Mouse (Mus musculus) brown adipose tissue, adult 24 weeks (tissue): ENCODE data around the gene Taf5. TPM values are rescaled to one million over a fixed set of nuclear protein-coding genes. Genes with fewer than 3 reads are reported as not detected.

ENCODE experiments used
- H3K27ac ChIP-seq: fragments of 200-500 bp; replicated peaks from 2 replicates; pipeline ENCODE4 v1.5.1; 2012; ENCODE audit warnings: low read depth, mild to moderate bottlenecking, low read length
- H3K4me1 ChIP-seq: fragments of 200-500 bp; 2 replicates; pipeline ENCODE4 v1.6.1; 2012; ENCODE audit warnings: low read length, mixed read lengths; ENCODE audit not compliant: control insufficient read depth, insufficient read depth, insufficient read length
- H3K4me3 ChIP-seq: fragments of 200-500 bp; 2 replicates; pipeline ENCODE4 v1.5.1; 2012; ENCODE audit warnings: low read depth, mild to moderate bottlenecking, low read length, moderate library complexity; ENCODE audit not compliant: insufficient read depth
- polyA plus RNA-seq: library from polyadenylated mRNA; stranded (reverse); fragments of >200 nt; gene quantifications from 2 replicates; pipeline ENCODE4 v1.2.4, GENCODE M21; 2012; ENCODE audit not compliant: missing spikeins, insufficient read depth, insufficient read length

Taf5 gene
- polyA plus RNA-seq, 1 experiment = 2.2 TPM

- no peak overlapping the region for H3K4me3 ChIP-seq
- no peak overlapping the region for H3K27ac ChIP-seq
- no peaks in the 10 kb centered on the region for H3K4me1 ChIP-seq
Observed at GRCm38 (mm10) chr19:47118634-47119033, 51.1 kb downstream of the Taf5 start.

- H3K4me3 ChIP-seq = no peak overlapping the region
- no peaks in the 10 kb centered on the region for H3K4me1 ChIP-seq
- H3K27ac ChIP-seq = no peak overlapping the region
Observed at GRCm38 (mm10) chr19:47121054-47121453, 53.5 kb downstream of the Taf5 start.

GRCm38 (mm10) chr19:47122802-47123201 lies 55.3 kb downstream of the Taf5 start:
- H3K27ac ChIP-seq = no peak overlapping the region
- no peak overlapping the region for H3K4me3 ChIP-seq
- no peaks in the 10 kb centered on the region for H3K4me1 ChIP-seq

- Histone ChIP-seq H3K27ac (no peak overlapping the region), H3K4me1 (no peaks in the 10 kb centered on the region), H3K4me3 (no peak overlapping the region)
Observed at GRCm38 (mm10) chr19:47128164-47128563, 60.6 kb downstream of the Taf5 start.

- no peaks in the 10 kb centered on the region for H3K4me1 ChIP-seq
- H3K27ac ChIP-seq = no peak overlapping the region
- H3K4me3 ChIP-seq = no peak overlapping the region
Observed at GRCm38 (mm10) chr19:47128835-47129234, 61.3 kb downstream of the Taf5 start.

GRCm38 (mm10) chr19:47130551-47131125 lies 63.1 kb downstream of the Taf5 start:
- no peak overlapping the region for H3K4me3 ChIP-seq
- H3K27ac ChIP-seq = no peak overlapping the region
- peaks cover under 1% of the 10 kb centered on the region; the same call in 1 of the 2 replicates for H3K4me1 ChIP-seq

Other genes with a start within 250 kb of the Taf5 start
- gene Ina, start 53.0 kb upstream of the Taf5 start, polyA plus RNA-seq = not detected in 2 replicates
- gene Nt5c2, start 52.6 kb upstream of the Taf5 start, polyA plus RNA-seq = 31.8 and 36.0 TPM in 2 replicates
- 1.5 and 2.5 TPM in 2 replicates for gene Pcgf6, start 16.8 kb upstream of the Taf5 start, polyA plus RNA-seq
- 3,706 and 4,472 TPM in 2 replicates for gene Usmg5, start 22.9 kb downstream of the Taf5 start, polyA plus RNA-seq
- 3.2 and 5.5 TPM in 2 replicates for gene Pdcd11, start 23.0 kb downstream of the Taf5 start, polyA plus RNA-seq
- 1.6 and 1.7 TPM in 2 replicates for gene Calhm2, start 70.5 kb downstream of the Taf5 start, polyA plus RNA-seq
- not detected in 2 replicates for gene Calhm1, start 76.5 kb downstream of the Taf5 start, polyA plus RNA-seq
- not detected in 2 replicates for gene Calhm3, start 90.0 kb downstream of the Taf5 start, polyA plus RNA-seq
- gene Neurl1a, start 111.1 kb downstream of the Taf5 start, polyA plus RNA-seq = 5.7 and 5.8 TPM in 2 replicates